Mouse (Mus musculus): Measurements from ENCODE around the gene Rtn1. TPM values are rescaled to one million over a fixed set of nuclear protein-coding genes. Genes with fewer than 3 reads are reported as not detected.

Rtn1 gene
- total and polyA plus RNA-seq, 3 experiments: 0.44 TPM; not detected in 2

DNA sequence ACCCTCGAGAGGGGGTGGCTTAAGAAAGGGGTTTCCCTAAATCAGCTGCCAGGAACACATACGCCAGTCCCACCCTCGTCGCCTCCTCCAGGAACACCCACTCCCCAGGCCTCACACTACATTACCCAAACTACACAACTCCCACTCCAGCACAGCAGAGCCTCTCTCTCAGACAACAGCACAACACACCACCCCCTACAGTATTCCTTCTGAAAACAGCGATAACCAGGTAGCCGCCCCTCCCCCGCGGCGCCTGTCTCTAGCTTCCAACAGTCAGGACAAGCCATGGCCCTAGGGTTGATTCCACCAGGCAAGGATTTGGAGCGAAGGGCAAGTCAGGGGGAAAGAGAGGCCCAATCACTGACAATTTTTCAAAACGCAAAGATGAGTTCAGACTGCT lies 1.7 kb downstream of the Rtn1 start:
- peaks cover 15% of the 10 kb centered on the region for H3K27me3 ChIP-seq (ENCODE audit: insufficient read depth, low read length)
- H3K4me3 ChIP-seq (ENCODE audit: low read depth, low read length): no peak overlapping the region
- no peaks in the 10 kb centered on the region for H3K36me3 ChIP-seq (replicated peaks)
- H3K4me1 ChIP-seq (ENCODE audit: insufficient read depth, low read depth, low read length): no peaks in the 10 kb centered on the region
- peaks cover 10% of the 10 kb centered on the region for H3K9me3 ChIP-seq (replicated peaks)
- DNase-seq (ENCODE audit: low spot score): no peak
- ATAC-seq (ENCODE audit: extremely low read depth, insufficient number of reproducible peaks, low FRiP score, poor library complexity, severe bottlenecking): no peak
- TF ChIP-seq POLR2AphosphoS5 (IDR thresholded peaks at IDR 0.05; ENCODE audit: insufficient replicate concordance, low read depth, low read length) (no peak), GATA2 (IDR thresholded peaks at IDR 0.05; ENCODE audit: borderline replicate concordance, low read depth, low read length) (no peak)

DNA sequence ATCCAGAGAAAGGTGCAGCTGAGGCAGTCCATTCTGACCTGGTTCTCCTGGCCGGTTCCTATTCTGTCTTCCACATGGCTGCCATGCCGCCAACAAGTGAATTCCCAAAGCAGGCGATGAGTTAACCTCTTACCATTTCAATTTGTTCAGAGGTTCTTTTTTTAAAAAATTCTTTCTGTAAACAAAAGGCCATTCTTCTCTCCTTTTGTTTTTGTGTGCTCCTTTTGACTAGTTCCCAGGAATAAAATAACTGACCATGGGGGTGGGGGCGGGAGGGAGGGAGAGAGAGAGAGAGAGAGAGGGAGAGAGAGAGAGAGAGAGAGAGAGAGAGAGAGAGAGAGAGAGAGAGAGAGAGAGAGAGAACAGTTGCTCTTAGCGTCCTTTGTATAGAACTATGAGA lies 3.8 kb downstream of the Rtn1 start:
- ATAC-seq (ENCODE audit: extremely low read depth, insufficient number of reproducible peaks, low FRiP score, poor library complexity, severe bottlenecking) (no peak), DNase-seq (ENCODE audit: low spot score) (no peak)
- Histone ChIP-seq H3K4me3 (ENCODE audit: low read depth, low read length) (no peak overlapping the region), H3K9me3 (replicated peaks) (peaks cover 10% of the 10 kb centered on the region), H3K36me3 (replicated peaks) (no peaks in the 10 kb centered on the region), H3K27me3 (ENCODE audit: insufficient read depth, low read length) (peaks cover 18% of the 10 kb centered on the region), H3K4me1 (ENCODE audit: insufficient read depth, low read depth, low read length) (no peaks in the 10 kb centered on the region)
- TF ChIP-seq GATA2 (IDR thresholded peaks at IDR 0.05; ENCODE audit: borderline replicate concordance, low read depth, low read length): no peak
- no peak for TF ChIP-seq CTCF (IDR thresholded peaks at IDR 0.05; ENCODE audit: low read depth, low read length)
- no peak for TF ChIP-seq POLR2AphosphoS5 (IDR thresholded peaks at IDR 0.05; ENCODE audit: insufficient replicate concordance, low read depth, low read length)

DNA sequence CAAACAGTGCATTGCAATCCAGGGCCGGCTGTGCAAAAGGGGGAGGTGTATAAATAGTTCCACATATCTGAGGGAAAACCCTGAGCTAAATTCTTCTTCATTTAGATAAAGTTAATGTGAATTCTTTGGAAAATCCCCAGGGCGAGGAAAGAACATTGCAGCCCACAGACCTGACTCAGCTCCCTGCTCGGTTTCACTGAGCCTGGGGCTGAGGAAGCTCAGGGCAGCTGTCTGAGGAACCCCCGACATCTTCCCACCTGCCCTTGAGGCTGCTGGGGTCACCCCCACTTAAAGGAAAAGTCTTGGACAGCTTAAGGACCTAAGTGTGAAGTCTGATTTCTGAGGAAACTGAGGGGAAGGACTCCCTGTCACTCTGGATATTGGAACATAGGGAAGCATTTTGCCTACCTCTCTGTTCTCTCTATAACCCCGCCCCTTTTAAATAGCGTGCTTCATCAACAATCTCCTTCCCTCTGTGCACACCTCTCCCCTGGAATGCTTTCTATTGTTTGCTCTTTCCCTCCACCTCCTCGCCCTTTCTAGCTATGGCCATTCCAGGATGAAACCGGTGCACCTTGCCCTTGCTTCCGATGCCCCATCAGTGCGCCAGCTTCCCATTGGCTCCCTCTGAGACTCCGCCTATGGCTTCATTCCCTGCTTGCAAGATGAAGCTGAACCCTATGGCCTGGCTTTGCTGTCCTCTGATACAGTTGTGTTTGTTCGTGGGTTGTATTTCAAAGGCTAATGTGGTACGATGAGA lies 15.6 kb downstream of the Rtn1 start:
- Histone ChIP-seq H3K27me3 (ENCODE audit: insufficient read depth, low read length) (no peaks in the 10 kb centered on the region; the same call in 1 of the 2 replicates), H3K4me1 (ENCODE audit: insufficient read depth, low read depth, low read length) (no peaks in the 10 kb centered on the region), H3K4me3 (ENCODE audit: low read depth, low read length) (no peak overlapping the region), H3K9me3 (replicated peaks) (no peaks in the 10 kb centered on the region), H3K36me3 (replicated peaks) (no peaks in the 10 kb centered on the region)
- TF ChIP-seq GATA1 (IDR thresholded peaks at IDR 0.05; ENCODE audit: borderline replicate concordance, low read length): no peak
- TF ChIP-seq CTCF (IDR thresholded peaks at IDR 0.05; ENCODE audit: low read depth, low read length): no peak
- TF ChIP-seq POLR2AphosphoS5 (IDR thresholded peaks at IDR 0.05; ENCODE audit: insufficient replicate concordance, low read depth, low read length): no peak
- TF ChIP-seq GATA2 (IDR thresholded peaks at IDR 0.05; ENCODE audit: borderline replicate concordance, low read depth, low read length): no peak
- no peak for TF ChIP-seq TAL1 (conservative IDR thresholded peaks at IDR 0.05; ENCODE audit: low read depth, low read length)
- no peak for DNase-seq (ENCODE audit: low spot score)
- no peak for ATAC-seq (ENCODE audit: extremely low read depth, insufficient number of reproducible peaks, low FRiP score, poor library complexity, severe bottlenecking)

GRCm38 (mm10) chr12:72390346-72390745 lies 18.5 kb downstream of the Rtn1 start:
- Histone ChIP-seq H3K4me1 (ENCODE audit: insufficient read depth, low read depth, low read length) (no peaks in the 10 kb centered on the region), H3K4me3 (ENCODE audit: low read depth, low read length) (no peak overlapping the region), H3K9me3 (replicated peaks) (no peaks in the 10 kb centered on the region), H3K27me3 (ENCODE audit: insufficient read depth, low read length) (no peaks in the 10 kb centered on the region; the same call in 1 of the 2 replicates), H3K36me3 (replicated peaks) (no peaks in the 10 kb centered on the region)
- ATAC-seq (ENCODE audit: extremely low read depth, insufficient number of reproducible peaks, low FRiP score, poor library complexity, severe bottlenecking) (no peak), DNase-seq (ENCODE audit: low spot score) (no peak)
- TF ChIP-seq CTCF (IDR thresholded peaks at IDR 0.05; ENCODE audit: low read depth, low read length): no peak
- no peak for TF ChIP-seq GATA1 (IDR thresholded peaks at IDR 0.05; ENCODE audit: borderline replicate concordance, low read length)

DNA sequence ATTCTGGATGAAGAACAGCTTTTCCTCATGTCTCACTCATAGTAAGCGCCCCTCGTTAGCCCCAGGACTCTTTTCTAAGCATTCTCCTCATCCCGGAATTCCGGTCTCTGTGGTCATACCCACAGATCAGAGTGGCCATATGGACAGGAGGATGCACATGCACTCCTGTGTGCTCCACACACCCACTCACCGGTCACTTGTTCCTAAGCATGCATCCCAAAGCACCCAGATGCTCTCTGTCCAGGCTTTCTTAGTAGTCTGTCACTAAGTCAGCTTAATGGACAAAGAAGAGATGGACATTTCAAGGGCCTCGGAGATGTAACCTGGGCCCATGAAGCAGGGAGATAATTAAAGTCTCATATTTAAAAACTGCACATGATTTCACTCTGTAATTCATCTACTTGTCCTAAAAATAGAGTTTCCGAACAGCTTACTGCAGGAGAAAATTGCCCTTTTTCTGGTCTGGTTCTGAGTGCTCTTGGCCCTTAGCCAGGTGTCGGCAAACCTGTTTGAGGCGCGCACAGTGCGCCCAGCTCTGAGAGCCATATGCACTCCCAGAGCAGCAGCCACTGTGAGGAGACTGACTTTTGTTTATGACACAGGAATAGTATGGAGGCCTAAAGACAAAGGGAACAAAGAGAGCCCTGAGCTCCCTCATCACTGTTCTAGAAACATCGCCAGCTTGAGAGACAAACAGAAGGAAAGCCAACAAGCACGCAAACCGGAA lies 19.3 kb downstream of the Rtn1 start:
- TF ChIP-seq GATA2 (IDR thresholded peaks at IDR 0.05; ENCODE audit: borderline replicate concordance, low read depth, low read length): no peak
- TF ChIP-seq CTCF (IDR thresholded peaks at IDR 0.05; ENCODE audit: low read depth, low read length): no peak
- TF ChIP-seq POLR2AphosphoS5 (IDR thresholded peaks at IDR 0.05; ENCODE audit: insufficient replicate concordance, low read depth, low read length): no peak
- TF ChIP-seq GATA1 (IDR thresholded peaks at IDR 0.05; ENCODE audit: borderline replicate concordance, low read length): no peak
- TF ChIP-seq TAL1 (conservative IDR thresholded peaks at IDR 0.05; ENCODE audit: low read depth, low read length): no peak
- ATAC-seq (ENCODE audit: extremely low read depth, insufficient number of reproducible peaks, low FRiP score, poor library complexity, severe bottlenecking) (no peak), DNase-seq (ENCODE audit: low spot score) (no peak)
- no peaks in the 10 kb centered on the region for H3K4me1 ChIP-seq (ENCODE audit: insufficient read depth, low read depth, low read length)
- no peak overlapping the region for H3K4me3 ChIP-seq (ENCODE audit: low read depth, low read length)
- H3K36me3 ChIP-seq (replicated peaks): no peaks in the 10 kb centered on the region
- H3K9me3 ChIP-seq (replicated peaks): no peaks in the 10 kb centered on the region
- no peaks in the 10 kb centered on the region; the same call in 1 of the 2 replicates for H3K27me3 ChIP-seq (ENCODE audit: insufficient read depth, low read length)

DNA sequence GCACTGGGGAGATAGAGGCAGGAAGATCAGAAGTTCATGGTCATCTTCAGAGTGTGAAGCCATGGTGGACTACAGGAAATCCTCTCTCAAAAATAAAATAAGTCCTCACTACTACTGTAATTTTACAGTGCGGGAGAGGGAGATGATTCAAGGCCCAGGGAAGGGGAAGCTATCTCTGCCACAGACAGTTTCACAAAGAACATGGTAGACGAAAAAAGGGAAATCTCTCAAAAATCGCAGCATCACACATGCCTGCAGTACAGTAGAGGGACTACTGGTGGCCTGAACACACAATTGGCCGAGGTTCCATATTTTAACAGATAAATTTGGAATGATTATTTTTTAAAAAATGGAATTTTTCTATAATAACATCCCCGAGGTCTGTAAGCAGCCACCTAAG lies 20.0 kb downstream of the Rtn1 start:
- Histone ChIP-seq H3K36me3 (replicated peaks) (no peaks in the 10 kb centered on the region), H3K9me3 (replicated peaks) (no peaks in the 10 kb centered on the region), H3K4me3 (ENCODE audit: low read depth, low read length) (no peak overlapping the region), H3K27me3 (ENCODE audit: insufficient read depth, low read length) (no peaks in the 10 kb centered on the region; the same call in 1 of the 2 replicates), H3K4me1 (ENCODE audit: insufficient read depth, low read depth, low read length) (no peaks in the 10 kb centered on the region)
- ATAC-seq (ENCODE audit: extremely low read depth, insufficient number of reproducible peaks, low FRiP score, poor library complexity, severe bottlenecking): no peak
- no peak for TF ChIP-seq POLR2AphosphoS5 (IDR thresholded peaks at IDR 0.05; ENCODE audit: insufficient replicate concordance, low read depth, low read length)
- DNase-seq (ENCODE audit: low spot score): no peak
